Mouse (Mus musculus): ENCODE results near the gene Lrrc71. TPM values are rescaled to one million over a fixed set of nuclear protein-coding genes. Genes with fewer than 3 reads are reported as not detected.

The Lrrc71 gene
- polyA plus RNA-seq, 1 experiment from 2014 or later, result 0.46 TPM

GRCm38 (mm10) chr3:87718525-87718924 lies 29.9 kb downstream of the Lrrc71 start:
- Histone ChIP-seq H3K27ac (ENCODE audit: poor library complexity, severe bottlenecking) (no peak overlapping the region), H3K36me3 (peaks cover 79% of the 10 kb centered on the region), H3K4me1 (replicated peaks) (no peaks in the 10 kb centered on the region), H3K27me3 (replicated peaks) (no peaks in the 10 kb centered on the region), H3K4me3 (no peak overlapping the region), H3K9ac (no peak overlapping the region), H3K4me2 (no peak overlapping the region), H3K9me3 (replicated peaks) (no peaks in the 10 kb centered on the region)
- ATAC-seq (ENCODE audit: insufficient number of reproducible peaks, low FRiP score), result no peak
- WGBS, result 66% methylated on average over 2 of the region's 2 CpGs

Other genes with a start within 250 kb of the Lrrc71 start
- gene Etv3, start 223.2 kb downstream of the Lrrc71 start, polyA plus RNA-seq (2016; fragmentation: Nextera tagmentation; extraction: Ambion mirVana), result 13.9 and 14.0 TPM in 2 replicates
- 14.2 and 15.1 TPM in 2 replicates for gene Arhgef11, start 131.1 kb downstream of the Lrrc71 start, polyA plus RNA-seq (2016; fragmentation: Nextera tagmentation; extraction: Ambion mirVana)
- gene Ntrk1, start 46.5 kb upstream of the Lrrc71 start, polyA plus RNA-seq (2016; fragmentation: Nextera tagmentation; extraction: Ambion mirVana), result 0.26 and 0.30 TPM in 2 replicates
- 0.21 TPM in 1 of 2 replicates, not detected in the other for gene Insrr, start 48.3 kb upstream of the Lrrc71 start, polyA plus RNA-seq (2016; fragmentation: Nextera tagmentation; extraction: Ambion mirVana)
- gene Pear1, start 75.7 kb upstream of the Lrrc71 start, polyA plus RNA-seq (2016; fragmentation: Nextera tagmentation; extraction: Ambion mirVana), result 15.7 and 16.1 TPM in 2 replicates
- 0.15 TPM in 1 of 2 replicates, not detected in the other for gene Sh2d2a, start 98.1 kb upstream of the Lrrc71 start, polyA plus RNA-seq (2016; fragmentation: Nextera tagmentation; extraction: Ambion mirVana)
- 11.2 and 11.5 TPM in 2 replicates for gene Prcc, start 137.0 kb upstream of the Lrrc71 start, polyA plus RNA-seq (2016; fragmentation: Nextera tagmentation; extraction: Ambion mirVana)
- gene Hdgf, start 157.7 kb upstream of the Lrrc71 start, polyA plus RNA-seq (2016; fragmentation: Nextera tagmentation; extraction: Ambion mirVana), result 175 and 177 TPM in 2 replicates
- gene Mrpl24, start 170.9 kb upstream of the Lrrc71 start, polyA plus RNA-seq (2016; fragmentation: Nextera tagmentation; extraction: Ambion mirVana), result 62.9 and 65.2 TPM in 2 replicates
- 36.4 and 38.3 TPM in 2 replicates for gene Isg20l2, start 181.7 kb upstream of the Lrrc71 start, polyA plus RNA-seq (2016; fragmentation: Nextera tagmentation; extraction: Ambion mirVana)
- 13.6 and 14.1 TPM in 2 replicates for gene Rrnad1, start 182.1 kb upstream of the Lrrc71 start, polyA plus RNA-seq (2016; fragmentation: Nextera tagmentation; extraction: Ambion mirVana)
- 7.3 and 8.0 TPM in 2 replicates for gene Crabp2, start 200.0 kb upstream of the Lrrc71 start, polyA plus RNA-seq (2016; fragmentation: Nextera tagmentation; extraction: Ambion mirVana)
- gene Nes, start 222.5 kb upstream of the Lrrc71 start, polyA plus RNA-seq (2016; fragmentation: Nextera tagmentation; extraction: Ambion mirVana), result 33.0 and 34.6 TPM in 2 replicates

Measured in heart, embryonic 12.5 days (tissue).